Mouse (Mus musculus) liver, embryonic 14.5 days (tissue): ENCODE data around the gene Zranb2. TPM values are rescaled to one million over a fixed set of nuclear protein-coding genes. Genes with fewer than 3 reads are reported as not detected.

Experiments
- ATAC-seq: fragments of 200-750 bp; cut with Nextera tagmentation; 2 replicates; pipeline ENCODE4 v1.8.0; 2017; ENCODE audit warnings: moderate number of reproducible peaks, mild to moderate bottlenecking, moderate library complexity; ENCODE audit not compliant: insufficient read depth
- DNase-seq, 3 experiments: peaks; one replicate each; pipeline ENCODE4 v3.0.0-alpha.2; 2012 to 2013; ENCODE audit warnings: low read depth in 3 of 3, low spot score in 3 of 3
- H3K27ac ChIP-seq: fragments of 300-500 bp; sonication (generic); 2 replicates; pipeline ENCODE4 v1.5.1; 2014; ENCODE audit warnings: moderate library complexity, mild to moderate bottlenecking, control low read depth, inconsistent platforms
- H3K27me3 ChIP-seq: fragments of 300-500 bp; sonication (generic); 2 replicates; pipeline ENCODE4 v1.6.1; 2014; ENCODE audit warnings: mild to moderate bottlenecking, low read length, moderate library complexity; ENCODE audit not compliant: control insufficient read depth, insufficient read depth
- H3K36me3 ChIP-seq: fragments of 300-500 bp; sonication (generic); replicated peaks from 2 replicates; pipeline ENCODE4 v1.6.1; 2014; ENCODE audit warnings: low read depth; ENCODE audit not compliant: control insufficient read depth, insufficient read depth
- H3K4me1 ChIP-seq, 2 experiments: fragments of 200-500 bp in 1 of 2; fragments of 300-500 bp in 1 of 2; sonication (generic) in 1 of 2; replicated peaks; 2 replicates each; pipeline ENCODE4 v1.6.1; 2012 to 2014; ENCODE audit warnings: antibody characterized with exemption in 1 of 2, inconsistent platforms in 1 of 2, low read length in 1 of 2; ENCODE audit not compliant: control insufficient read depth in 2 of 2, insufficient read depth in 2 of 2
- H3K4me2 ChIP-seq: fragments of 300-500 bp; sonication (generic); 2 replicates; pipeline ENCODE4 v1.6.1; 2014; ENCODE audit warnings: low read depth, mild to moderate bottlenecking, control low read depth, moderate library complexity
- H3K4me3 ChIP-seq, 2 experiments: fragments of 200-500 bp in 1 of 2; fragments of 300-500 bp in 1 of 2; sonication (generic) in 1 of 2; 2 replicates each; pipeline ENCODE4 v1.5.1; 2012 to 2014; ENCODE audit warnings: low read depth in 2 of 2, low read length in 2 of 2, mild to moderate bottlenecking in 2 of 2, control low read depth in 1 of 2, inconsistent platforms in 1 of 2, moderate library complexity in 1 of 2; ENCODE audit not compliant: insufficient read depth in 1 of 2
- H3K9ac ChIP-seq: fragments of 300-500 bp; sonication (generic); replicated peaks from 2 replicates; pipeline ENCODE4 v1.6.1; 2014; ENCODE audit warnings: mild to moderate bottlenecking, control low read depth, moderate library complexity
- H3K9me3 ChIP-seq: fragments of 300-500 bp; sonication (generic); 2 replicates; pipeline ENCODE4 v1.6.1; 2016; ENCODE audit warnings: low read length, mixed read lengths; ENCODE audit not compliant: control insufficient read depth
- CTCF ChIP-seq: IDR thresholded peaks from 2 replicates; pipeline ENCODE4 v1.5.1; 2016; ENCODE audit warnings: antibody characterized with exemption, low read depth, control low read depth
- EP300 ChIP-seq: IDR thresholded peaks from 2 replicates; pipeline ENCODE4 v1.6.1; 2016; ENCODE audit warnings: antibody characterized with exemption, low read depth
- WGBS: fragments of 180-500 bp; shearing (Covaris S2); extraction: QIAGEN DNeasy Blood & Tissue Kit; methylation state at CpG from one replicate; pipeline ENCODE4 v1.1.7; 2014; ENCODE audit not compliant: insufficient replicate concordance; 5-methylcytosine and 5-hydroxymethylcytosine counted together
- polyA plus RNA-seq, 2 experiments: library from polyadenylated mRNA; depleted of rRNA in 1 of 2; stranded (reverse) in 1 of 2; unstranded in 1 of 2; fragments of >200 nt; fragmentation: Nextera tagmentation in 1 of 2; extraction: Ambion mirVana in 1 of 2; gene quantifications; 2 replicates each; pipeline versions ENCODE4 v1.2.1 to v1.2.3; 2012 to 2014

The Zranb2 gene
- polyA plus RNA-seq, 2 experiments = 31.8 to 44.0 TPM

GRCm38 (mm10) chr3:157517992-157518391, 16.0 kb upstream of the Zranb2 start:
- Histone ChIP-seq H3K4me1 (peaks cover 0 to 3% of the 10 kb centered on the region in 2 experiments; a peak in 1 of 4 replicates), H3K27me3 (no peaks in the 10 kb centered on the region), H3K27ac (no peak overlapping the region), H3K9me3 (no peaks in the 10 kb centered on the region), H3K4me2 (no peak overlapping the region), H3K4me3 (no peak overlapping the region), H3K9ac (no peak overlapping the region), H3K36me3 (no peaks in the 10 kb centered on the region)
- no peak for TF ChIP-seq EP300
- no peak for TF ChIP-seq CTCF
- WGBS = 23% methylated on average over 2 of the region's 2 CpGs
- ATAC-seq = peak; percentile 61; the same call in 1 of the 2 replicates
- DNase-seq = no peak

- Histone ChIP-seq H3K36me3 (no peaks in the 10 kb centered on the region), H3K27me3 (no peaks in the 10 kb centered on the region), H3K9ac (no peak overlapping the region), H3K4me1 (peaks cover 0 to 3% of the 10 kb centered on the region in 2 experiments; a peak in 1 of 4 replicates), H3K9me3 (no peaks in the 10 kb centered on the region), H3K4me2 (no peak overlapping the region), H3K4me3 (no peak overlapping the region), H3K27ac (no peak overlapping the region)
- TF ChIP-seq CTCF = peak; percentile 38; the same call in 1 of the 2 replicates
- TF ChIP-seq EP300 = no peak
- no peak for DNase-seq
- ATAC-seq = no peak
- WGBS = 4% methylated on average over 1 of the region's 1 CpGs
These were observed 13.5 kb upstream of the Zranb2 start for GRCm38 (mm10) chr3:157520433-157520832.

GRCm38 (mm10) chr3:157523834-157524233, 10.1 kb upstream of the Zranb2 start:
- DNase-seq = no peak
- WGBS = 7% methylated on average over 1 of the region's 1 CpGs
- no peaks in the 10 kb centered on the region for H3K9me3 ChIP-seq
- ATAC-seq = no peak
- H3K36me3 ChIP-seq = no peaks in the 10 kb centered on the region
- peaks cover 5% of the 10 kb centered on the region for H3K27me3 ChIP-seq
- no peaks in the 10 kb centered on the region for H3K4me1 ChIP-seq
- no peak overlapping the region for H3K27ac ChIP-seq
- TF ChIP-seq EP300 (no peak), CTCF (no peak)
- H3K4me2 ChIP-seq = no peak overlapping the region
- no peak overlapping the region for H3K4me3 ChIP-seq
- H3K9ac ChIP-seq = no peak overlapping the region

GRCm38 (mm10) chr3:157531585-157531984, 2.4 kb upstream of the Zranb2 start:
- ATAC-seq (no peak), DNase-seq (no peak)
- Histone ChIP-seq H3K4me1 (peaks cover 6 to 7% of the 10 kb centered on the region in 2 experiments), H3K9me3 (peaks cover 5% of the 10 kb centered on the region), H3K36me3 (peaks cover 3% of the 10 kb centered on the region; the same call in 1 of the 2 replicates), H3K9ac (no peak overlapping the region), H3K27ac (no peak overlapping the region), H3K27me3 (peaks cover 19% of the 10 kb centered on the region), H3K4me3 (no peak overlapping the region), H3K4me2 (no peak overlapping the region)
- WGBS = 55% methylated on average over 2 of the region's 2 CpGs
- TF ChIP-seq EP300 = no peak

- TF ChIP-seq EP300 (no peak), CTCF (no peak)
- Histone ChIP-seq H3K9ac (peak overlapping the region; percentile 97), H3K4me3 (peak overlapping the region; percentile 92 to 96), H3K4me1 (peaks cover 6 to 8% of the 10 kb centered on the region in 2 experiments), H3K36me3 (peaks cover 19% of the 10 kb centered on the region), H3K27me3 (peaks cover 10% of the 10 kb centered on the region), H3K4me2 (peak overlapping the region; percentile 75), H3K9me3 (peaks cover 5% of the 10 kb centered on the region), H3K27ac (peak overlapping the region; percentile 79)
- DNase-seq (peak; percentile 54 to 64 (median 54)), ATAC-seq (peak; percentile 69)
- 1% methylated on average over 15 of the region's 15 CpGs for WGBS
These were observed 941 bp downstream of the Zranb2 start for GRCm38 (mm10) chr3:157534786-157535415.
